Mouse (Mus musculus) testis, adult 2 months (tissue): ENCODE results near the gene H2afz. TPM values are rescaled to one million over a fixed set of nuclear protein-coding genes. Genes with fewer than 3 reads are reported as not detected.
"Not testable (repeated sequence)": the region's sequence is repeated elsewhere in the genome, so short reads cannot be mapped to it uniquely, and the experiment has no call there.

ENCODE experiments used
- H3K27ac ChIP-seq: fragments of 200-500 bp; 2 replicates; pipeline ENCODE4 v1.5.1; 2012; ENCODE audit warnings: low read depth, low read length; ENCODE audit not compliant: control insufficient read depth, insufficient read depth
- H3K27me3 ChIP-seq: fragments of 200-500 bp; 2 replicates; pipeline ENCODE4 v1.6.1; 2012; ENCODE audit warnings: mild to moderate bottlenecking, low read length, moderate library complexity; ENCODE audit not compliant: control insufficient read depth, insufficient read depth
- H3K36me3 ChIP-seq: fragments of 200-500 bp; 2 replicates; pipeline ENCODE4 v1.6.1; 2012; ENCODE audit warnings: mild to moderate bottlenecking, low read length; ENCODE audit not compliant: control insufficient read depth, insufficient read depth
- H3K4me1 ChIP-seq: fragments of 200-500 bp; 2 replicates; pipeline ENCODE4 v1.6.1; 2012; ENCODE audit warnings: low read length; ENCODE audit not compliant: control insufficient read depth, insufficient read depth
- H3K4me3 ChIP-seq: fragments of 200-500 bp; 2 replicates; pipeline ENCODE4 v1.5.1; 2012; ENCODE audit warnings: low read depth, mild to moderate bottlenecking, low read length, moderate library complexity, mixed read lengths; ENCODE audit not compliant: control insufficient read depth
- CTCF ChIP-seq: fragments of 200-500 bp; IDR thresholded peaks from 2 replicates; pipeline ENCODE4 v1.5.1; 2012; ENCODE audit warnings: low read depth, mild to moderate bottlenecking, inconsistent platforms, low read length, moderate library complexity; ENCODE audit not compliant: control insufficient read depth, insufficient read depth, insufficient replicate concordance
- POLR2A ChIP-seq: fragments of 200-500 bp; IDR thresholded peaks from 2 replicates; pipeline ENCODE4 v1.6.1; 2012; ENCODE audit warnings: low read depth, mild to moderate bottlenecking, inconsistent platforms, low read length, moderate library complexity; ENCODE audit not compliant: control insufficient read depth
- polyA plus RNA-seq: library from polyadenylated mRNA; depleted of rRNA; stranded (reverse); fragments of >200 nt; gene quantifications from 2 replicates; pipeline ENCODE4 v1.2.3, GENCODE M21; 2012

Gene H2afz
- polyA plus RNA-seq, 1 experiment = 782 TPM

DNA sequence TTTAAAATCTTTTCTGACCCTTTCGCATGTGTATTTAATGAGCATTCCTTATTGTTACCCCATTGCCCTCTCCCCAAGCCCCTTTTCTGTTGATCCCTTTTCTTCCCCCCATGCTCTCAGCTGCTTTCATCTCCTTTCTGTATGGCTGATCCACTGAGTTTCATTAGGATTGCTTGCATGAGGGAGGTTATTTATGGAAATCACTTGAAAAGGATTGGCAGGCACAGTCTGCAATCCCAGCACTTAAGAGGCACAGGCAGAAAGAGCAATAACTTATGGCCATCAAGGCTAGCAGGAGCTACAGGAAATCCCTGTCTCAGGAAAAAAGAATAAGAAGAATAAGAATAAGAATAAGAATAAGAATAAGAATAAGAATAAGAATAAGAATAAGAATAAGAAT lies 27.7 kb upstream of the H2afz start:
- Histone ChIP-seq H3K27ac (no peak overlapping the region), H3K4me1 (no peaks in the 10 kb centered on the region), H3K36me3 (no peaks in the 10 kb centered on the region), H3K27me3 (no peaks in the 10 kb centered on the region), H3K4me3 (no peak overlapping the region)
- TF ChIP-seq CTCF (no peak), POLR2A (no peak)

DNA sequence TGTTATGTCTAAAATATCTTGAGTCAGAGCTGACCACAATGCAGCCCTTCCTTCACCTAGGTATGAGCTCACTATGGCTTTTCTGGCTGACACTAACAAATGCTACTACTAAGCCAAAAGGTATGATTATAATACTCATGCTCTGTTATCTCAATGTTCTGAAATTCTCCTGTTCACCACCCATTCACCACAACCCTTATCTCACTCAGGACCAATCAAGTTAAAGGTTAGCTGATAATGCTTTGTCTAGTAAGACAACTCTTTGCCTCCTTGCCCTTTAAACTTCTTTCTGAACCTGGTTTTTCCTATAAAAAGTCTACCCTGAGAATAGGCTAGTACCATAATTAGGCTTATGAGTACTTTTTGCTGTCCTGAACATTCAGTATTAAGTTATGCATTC lies 26.1 kb upstream of the H2afz start:
- Histone ChIP-seq H3K4me3 (no peak overlapping the region), H3K27me3 (no peaks in the 10 kb centered on the region), H3K27ac (no peak overlapping the region), H3K4me1 (no peaks in the 10 kb centered on the region), H3K36me3 (no peaks in the 10 kb centered on the region)
- TF ChIP-seq CTCF (no peak), POLR2A (no peak)

DNA sequence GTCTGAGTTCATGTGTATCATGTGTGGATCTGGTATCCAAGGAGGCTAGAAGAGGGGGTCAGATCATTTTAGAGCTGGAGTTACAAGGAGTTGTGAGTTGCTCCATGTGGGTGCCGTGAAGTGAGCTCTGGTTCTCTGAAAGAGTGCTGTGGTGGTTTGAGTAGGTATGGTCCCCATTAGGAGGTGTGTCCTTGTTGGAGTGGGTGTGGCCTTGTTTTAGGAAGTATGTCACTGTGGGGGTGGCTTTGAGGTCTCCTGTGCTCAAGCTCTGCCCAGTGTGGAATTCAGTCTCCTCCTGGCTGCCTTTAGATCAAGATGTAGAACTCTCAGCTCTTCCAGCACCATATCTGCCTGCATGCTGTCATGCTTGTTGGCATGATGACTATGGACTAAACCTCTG lies 21.3 kb upstream of the H2afz start:
- H3K36me3 ChIP-seq = no peaks in the 10 kb centered on the region
- H3K27ac ChIP-seq = no peak overlapping the region
- H3K27me3 ChIP-seq = no peaks in the 10 kb centered on the region
- H3K4me1 ChIP-seq = no peaks in the 10 kb centered on the region
- TF ChIP-seq POLR2A (no peak), CTCF (no peak)
- no peak overlapping the region for H3K4me3 ChIP-seq

DNA sequence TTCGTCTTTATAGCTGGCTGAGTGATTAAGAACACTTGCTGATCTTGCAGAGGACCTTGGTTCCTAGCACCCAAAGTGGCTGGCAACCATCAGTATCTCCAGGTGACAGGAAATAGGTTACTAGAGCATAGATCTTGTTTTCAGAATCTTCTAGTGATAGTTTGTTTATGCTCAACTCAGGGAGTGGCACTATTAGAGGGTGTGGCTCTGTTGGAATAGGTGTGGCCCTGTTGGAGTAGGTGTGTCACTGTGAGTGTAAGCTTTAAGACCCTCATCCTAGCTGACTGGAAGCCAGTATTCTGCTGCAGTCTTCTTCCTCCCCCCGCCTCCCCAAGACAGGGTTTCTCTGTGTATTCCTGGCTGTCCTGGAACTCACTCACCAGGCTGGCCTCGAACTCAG lies 20.0 kb upstream of the H2afz start:
- no peaks in the 10 kb centered on the region for H3K36me3 ChIP-seq
- TF ChIP-seq POLR2A (no peak), CTCF (no peak)
- no peak overlapping the region for H3K4me3 ChIP-seq
- no peak overlapping the region for H3K27ac ChIP-seq
- no peaks in the 10 kb centered on the region for H3K27me3 ChIP-seq
- H3K4me1 ChIP-seq = no peaks in the 10 kb centered on the region

DNA sequence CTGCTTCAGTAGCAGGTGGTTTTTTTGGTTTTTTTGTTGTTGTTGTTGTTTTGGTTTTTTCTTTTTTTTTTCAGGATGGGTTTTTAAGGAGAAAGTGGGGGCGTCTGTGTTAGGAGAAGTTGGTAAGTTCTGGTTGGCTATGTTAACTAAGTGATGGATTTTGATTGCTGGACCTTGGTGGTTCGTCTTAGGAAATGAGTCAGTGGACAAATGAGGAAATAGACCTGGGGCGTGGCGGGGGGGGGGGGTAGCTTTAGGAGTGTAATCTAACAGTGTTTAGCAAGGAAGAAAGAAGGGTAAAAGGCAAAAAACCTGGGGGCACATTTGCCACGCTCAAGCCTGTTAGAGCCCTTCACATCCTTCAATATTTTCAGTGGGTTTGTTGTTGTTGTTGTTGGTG lies 17.7 kb upstream of the H2afz start:
- no peak overlapping the region for H3K4me3 ChIP-seq
- no peak overlapping the region for H3K27ac ChIP-seq
- no peaks in the 10 kb centered on the region for H3K27me3 ChIP-seq
- no peaks in the 10 kb centered on the region for H3K4me1 ChIP-seq
- no peaks in the 10 kb centered on the region for H3K36me3 ChIP-seq
- TF ChIP-seq CTCF (no peak), POLR2A (no peak)

DNA sequence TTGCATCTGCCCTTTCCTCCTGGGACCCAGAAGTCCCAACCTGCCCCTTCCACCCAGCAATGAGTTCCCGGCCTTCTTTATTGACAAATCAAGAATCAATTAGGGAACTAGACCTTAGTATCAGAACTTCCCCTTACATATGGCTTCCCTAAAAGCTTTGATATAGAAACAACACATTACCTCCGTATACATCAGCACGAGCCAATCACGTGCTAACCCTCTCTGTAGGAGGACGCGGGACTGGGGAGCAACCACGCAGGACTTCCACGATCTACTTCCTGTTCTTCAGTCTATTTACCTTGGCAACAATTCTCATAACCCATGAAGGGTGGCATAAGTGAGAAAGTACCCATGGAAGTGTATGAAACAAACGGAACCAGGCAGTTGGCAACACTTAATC lies 15.9 kb upstream of the H2afz start:
- Histone ChIP-seq H3K4me1 (no peaks in the 10 kb centered on the region), H3K36me3 (no peaks in the 10 kb centered on the region), H3K27ac (no peak overlapping the region), H3K4me3 (no peak overlapping the region), H3K27me3 (no peaks in the 10 kb centered on the region)
- TF ChIP-seq CTCF (no peak), POLR2A (no peak)

DNA sequence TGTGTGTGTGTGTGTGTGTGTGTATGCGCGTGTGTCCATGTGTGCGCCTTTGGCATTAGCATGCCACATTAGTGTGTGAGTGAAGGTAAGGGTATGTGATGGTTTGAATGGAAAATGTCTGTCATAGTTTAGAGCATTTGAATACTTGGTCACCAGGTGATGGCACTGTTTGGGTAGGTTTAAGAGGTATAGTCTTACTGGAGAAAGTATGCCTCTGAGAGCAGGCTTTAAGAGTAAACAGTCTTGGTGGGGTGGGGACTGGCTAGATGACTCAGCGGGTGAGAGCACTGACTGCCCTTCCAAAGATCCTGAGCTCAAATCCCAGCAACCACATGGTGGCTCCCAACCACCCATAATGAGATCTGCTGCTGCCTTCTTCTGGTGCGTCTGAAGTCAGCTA lies 14.6 kb upstream of the H2afz start:
- no peaks in the 10 kb centered on the region for H3K4me1 ChIP-seq
- TF ChIP-seq POLR2A = no peak
- TF ChIP-seq CTCF = no peak
- H3K36me3 ChIP-seq = no peaks in the 10 kb centered on the region
- H3K27me3 ChIP-seq = no peaks in the 10 kb centered on the region
- no peak overlapping the region for H3K4me3 ChIP-seq
- H3K27ac ChIP-seq = no peak overlapping the region

DNA sequence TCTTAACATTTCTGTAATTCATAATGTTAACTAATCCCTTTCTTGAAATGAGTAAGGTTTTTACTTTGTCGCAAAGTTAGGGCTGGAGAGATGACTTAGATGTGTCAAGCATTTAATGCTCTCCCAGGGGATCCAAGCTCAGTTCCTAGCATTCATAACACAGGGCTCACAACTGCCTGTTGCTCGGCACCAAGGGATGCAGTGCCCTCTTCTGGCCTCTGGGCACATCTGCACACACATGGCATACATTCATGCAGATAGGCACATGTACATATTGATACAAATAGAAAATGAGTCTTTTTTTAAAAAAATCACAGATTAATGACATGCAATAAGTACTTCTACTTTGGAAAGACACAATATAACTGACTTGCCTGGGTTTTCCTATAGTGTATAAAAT lies 13.1 kb upstream of the H2afz start:
- H3K4me1 ChIP-seq = no peaks in the 10 kb centered on the region
- no peak for TF ChIP-seq POLR2A
- TF ChIP-seq CTCF = no peak
- no peaks in the 10 kb centered on the region for H3K36me3 ChIP-seq
- no peak overlapping the region for H3K4me3 ChIP-seq
- H3K27me3 ChIP-seq = no peaks in the 10 kb centered on the region
- H3K27ac ChIP-seq = no peak overlapping the region

DNA sequence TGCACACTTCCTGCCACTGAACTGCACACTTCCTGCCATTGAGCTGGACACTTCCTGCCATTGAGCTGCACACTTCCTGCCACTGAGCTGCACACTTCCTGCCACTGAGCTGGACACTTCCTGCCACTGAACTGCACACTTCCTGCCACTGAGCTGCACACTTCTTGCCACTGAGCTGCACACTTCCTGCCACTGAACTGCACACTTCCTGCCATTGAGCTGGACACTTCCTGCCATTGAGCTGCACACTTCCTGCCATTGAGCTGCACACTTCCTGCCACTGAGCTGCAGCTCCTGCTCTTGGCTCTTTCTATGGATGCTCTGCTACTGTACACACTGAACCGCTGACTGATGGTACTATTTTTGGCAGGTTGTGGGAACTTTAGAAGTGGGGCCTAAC lies 11.3 kb upstream of the H2afz start:
- H3K27ac ChIP-seq = not testable (repeated sequence)

More for the DNA sequence above, 11.3 kb upstream of the H2afz start:
- H3K27me3 ChIP-seq, H3K4me3 ChIP-seq, H3K4me1 ChIP-seq, H3K36me3 ChIP-seq: not testable (repeated sequence)
